Mouse (Mus musculus) heart, adult 2 months (tissue): Measurements from ENCODE around the gene Gstt3.

Experiments used
- CTCF ChIP-seq: fragments of 200-600 bp; IDR thresholded peaks from 2 replicates; pipeline ENCODE4 v1.8.1; 2022; ENCODE audit warnings: antibody characterized with exemption, mild to moderate bottlenecking, moderate library complexity
- EP300 ChIP-seq: fragments of 200-500 bp; IDR thresholded peaks from 2 replicates; pipeline ENCODE4 v1.6.1; 2011; ENCODE audit warnings: low read depth, low read length, control low read depth; ENCODE audit not compliant: insufficient read depth
- POLR2A ChIP-seq: fragments of 200-500 bp; IDR thresholded peaks from 2 replicates; pipeline ENCODE4 v1.6.1; 2011; ENCODE audit warnings: mild to moderate bottlenecking, low read depth, low read length, control low read depth; ENCODE audit not compliant: insufficient read depth

GRCm38 (mm10) chr10:75823782-75824181 lies 42.6 kb upstream of the Gstt3 start:
- TF ChIP-seq CTCF (no peak), EP300 (no peak), POLR2A (no peak)
